Mouse (Mus musculus): ENCODE measurements around the gene Kmt2c. TPM values are rescaled to one million over a fixed set of nuclear protein-coding genes. Genes with fewer than 3 reads are reported as not detected.
"Not testable (repeated sequence)": the region's sequence is repeated elsewhere in the genome, so short reads cannot be mapped to it uniquely, and the experiment has no call there.

The Kmt2c gene
- total RNA-seq, 1 experiment = 50.6 TPM

DNA sequence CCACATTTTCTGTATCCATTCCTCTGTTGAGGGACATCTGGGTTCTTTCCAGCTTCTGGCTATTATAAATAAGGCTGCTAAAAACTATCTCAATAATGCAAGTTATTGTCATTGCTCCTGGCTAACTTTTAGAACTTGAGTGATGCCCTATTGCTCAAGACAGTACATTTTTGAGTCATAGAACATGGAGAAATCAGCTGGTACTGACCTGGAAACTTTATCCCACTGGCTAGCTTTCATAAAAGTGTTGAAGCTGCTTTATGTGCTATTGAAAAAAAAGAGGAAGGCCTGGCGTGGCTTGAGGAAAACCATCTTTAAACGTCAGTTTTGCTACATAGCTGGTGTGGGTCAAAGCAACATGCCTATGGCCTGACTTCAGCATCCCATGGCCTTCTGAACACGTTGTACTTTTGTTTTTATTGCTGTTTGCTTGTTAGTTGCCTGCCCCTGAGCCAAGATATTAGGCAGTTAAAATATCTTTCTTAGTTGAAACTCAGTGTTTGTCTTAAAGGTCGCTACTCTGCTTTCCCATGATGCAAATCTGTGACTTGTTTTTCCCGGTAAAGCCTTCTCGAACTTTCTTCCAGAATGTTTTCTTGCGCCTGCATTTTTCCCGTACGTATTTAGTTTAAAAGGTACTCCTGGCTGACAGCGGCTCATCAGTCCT lies 252.6 kb downstream of the Kmt2c start:
- Histone ChIP-seq H3K27ac (ENCODE audit: insufficient read depth, low read depth, low read length, poor library complexity, severe bottlenecking) (no peak overlapping the region), H3K9ac (ENCODE audit: insufficient read depth, low read depth, low read length, poor library complexity, severe bottlenecking) (no peak overlapping the region), H3K9me3 (ENCODE audit: control insufficient read depth, insufficient read depth, low read depth, low read length) (no peaks in the 10 kb centered on the region), H3K4me3 (ENCODE audit: insufficient read depth in 1 of 2, low read depth in 1 of 2, low read length in 2 of 2, poor library complexity in 1 of 2, severe bottlenecking in 1 of 2) (no peak overlapping the region), H3K36me3 (ENCODE audit: control insufficient read depth, insufficient read depth, low read length, poor library complexity, severe bottlenecking) (peaks cover 3% of the 10 kb centered on the region), H3K4me1 (ENCODE audit: control insufficient read depth in 2 of 2, insufficient read depth in 2 of 2, low read length in 2 of 2, poor library complexity in 1 of 2) (no peaks in the 10 kb centered on the region)
- no peak for DNase-seq (ENCODE audit: low read depth, low spot score)
- in situ Hi-C loops (cut with MboI; ENCODE audit: low sequenced_read_pairs in 2 of 2, unreplicated experiment in 2 of 2) = no loop called here
- TF ChIP-seq ZC3H11A (IDR thresholded peaks at IDR 0.05; ENCODE audit: borderline replicate concordance, low read depth, low read length) = no peak
- no peak for TF ChIP-seq MAFK (IDR thresholded peaks at IDR 0.05; ENCODE audit: insufficient read depth, low read depth, low read length)
- no peak for TF ChIP-seq CHD2 (IDR thresholded peaks at IDR 0.05; ENCODE audit: low read depth, low read length)
- no peak for TF ChIP-seq HCFC1 (IDR thresholded peaks at IDR 0.05; ENCODE audit: borderline replicate concordance, insufficient read depth, low read length)
- TF ChIP-seq ZNF384 (IDR thresholded peaks at IDR 0.05; ENCODE audit: low read depth, low read length) = no peak

DNA sequence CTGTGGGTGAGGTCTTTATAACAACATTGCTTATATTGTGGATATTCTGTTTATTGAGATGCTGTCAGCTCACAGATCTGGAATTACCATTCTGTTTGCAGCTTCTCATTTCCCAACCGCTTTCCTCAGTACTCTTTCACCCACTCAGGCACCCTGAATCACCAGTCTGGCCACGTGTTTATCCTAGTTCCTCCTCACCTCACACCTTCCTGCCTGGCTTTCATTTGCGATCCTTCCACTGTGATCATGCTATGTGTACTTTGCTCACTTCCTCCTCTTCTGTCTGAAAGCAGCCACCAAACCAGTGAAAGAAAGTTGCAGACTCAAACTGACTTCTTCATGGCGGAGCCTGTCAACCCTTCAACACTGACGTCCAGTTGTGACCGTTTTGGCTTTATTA lies 255.5 kb downstream of the Kmt2c start:
- Histone ChIP-seq H3K27ac (ENCODE audit: insufficient read depth, low read depth, low read length, poor library complexity, severe bottlenecking) (no peak overlapping the region), H3K4me3 (ENCODE audit: insufficient read depth in 1 of 2, low read depth in 1 of 2, low read length in 2 of 2, poor library complexity in 1 of 2, severe bottlenecking in 1 of 2) (no peak overlapping the region), H3K9ac (ENCODE audit: insufficient read depth, low read depth, low read length, poor library complexity, severe bottlenecking) (no peak overlapping the region), H3K9me3 (ENCODE audit: control insufficient read depth, insufficient read depth, low read depth, low read length) (no peaks in the 10 kb centered on the region), H3K4me1 (ENCODE audit: control insufficient read depth in 2 of 2, insufficient read depth in 2 of 2, low read length in 2 of 2, poor library complexity in 1 of 2) (no peaks in the 10 kb centered on the region), H3K36me3 (ENCODE audit: control insufficient read depth, insufficient read depth, low read length, poor library complexity, severe bottlenecking) (no peaks in the 10 kb centered on the region)
- TF ChIP-seq ZNF384 (IDR thresholded peaks at IDR 0.05; ENCODE audit: low read depth, low read length) (no peak), MAFK (IDR thresholded peaks at IDR 0.05; ENCODE audit: insufficient read depth, low read depth, low read length) (no peak)
- DNase-seq (ENCODE audit: low read depth, low spot score) = no peak
- in situ Hi-C loops (cut with MboI; ENCODE audit: low sequenced_read_pairs in 2 of 2, unreplicated experiment in 2 of 2) = no loop called here

DNA sequence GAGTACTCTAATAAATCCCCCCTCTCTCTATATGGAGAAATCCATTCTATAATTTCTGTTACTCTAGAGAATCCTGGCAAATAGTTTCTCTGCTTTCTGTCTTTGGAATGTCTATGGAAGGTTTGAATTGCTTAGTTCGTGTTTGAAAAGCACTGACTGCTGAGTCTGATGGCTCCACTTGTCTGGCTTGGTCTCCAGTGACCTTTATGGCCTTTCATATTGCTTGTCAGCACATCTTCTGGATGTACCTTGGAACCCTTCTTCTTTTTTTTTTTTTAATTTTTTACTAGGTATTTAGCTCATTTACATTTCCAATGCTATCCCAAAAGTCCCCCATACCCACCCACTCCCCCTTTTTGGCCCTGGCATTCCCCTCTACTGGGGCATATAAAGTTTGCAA lies 274.2 kb downstream of the Kmt2c start:
- H3K4me1 ChIP-seq (ENCODE audit: control insufficient read depth in 2 of 2, insufficient read depth in 2 of 2, low read length in 2 of 2, poor library complexity in 1 of 2); in situ Hi-C loops (cut with MboI; ENCODE audit: low sequenced_read_pairs in 2 of 2, unreplicated experiment in 2 of 2); H3K4me3 ChIP-seq (ENCODE audit: insufficient read depth in 1 of 2, low read depth in 1 of 2, low read length in 2 of 2, poor library complexity in 1 of 2, severe bottlenecking in 1 of 2); H3K36me3 ChIP-seq (ENCODE audit: control insufficient read depth, insufficient read depth, low read length, poor library complexity, severe bottlenecking); H3K27ac ChIP-seq (ENCODE audit: insufficient read depth, low read depth, low read length, poor library complexity, severe bottlenecking); H3K9ac ChIP-seq (ENCODE audit: insufficient read depth, low read depth, low read length, poor library complexity, severe bottlenecking); DNase-seq (ENCODE audit: low read depth, low spot score); H3K9me3 ChIP-seq (ENCODE audit: control insufficient read depth, insufficient read depth, low read depth, low read length): not testable (repeated sequence)

DNA sequence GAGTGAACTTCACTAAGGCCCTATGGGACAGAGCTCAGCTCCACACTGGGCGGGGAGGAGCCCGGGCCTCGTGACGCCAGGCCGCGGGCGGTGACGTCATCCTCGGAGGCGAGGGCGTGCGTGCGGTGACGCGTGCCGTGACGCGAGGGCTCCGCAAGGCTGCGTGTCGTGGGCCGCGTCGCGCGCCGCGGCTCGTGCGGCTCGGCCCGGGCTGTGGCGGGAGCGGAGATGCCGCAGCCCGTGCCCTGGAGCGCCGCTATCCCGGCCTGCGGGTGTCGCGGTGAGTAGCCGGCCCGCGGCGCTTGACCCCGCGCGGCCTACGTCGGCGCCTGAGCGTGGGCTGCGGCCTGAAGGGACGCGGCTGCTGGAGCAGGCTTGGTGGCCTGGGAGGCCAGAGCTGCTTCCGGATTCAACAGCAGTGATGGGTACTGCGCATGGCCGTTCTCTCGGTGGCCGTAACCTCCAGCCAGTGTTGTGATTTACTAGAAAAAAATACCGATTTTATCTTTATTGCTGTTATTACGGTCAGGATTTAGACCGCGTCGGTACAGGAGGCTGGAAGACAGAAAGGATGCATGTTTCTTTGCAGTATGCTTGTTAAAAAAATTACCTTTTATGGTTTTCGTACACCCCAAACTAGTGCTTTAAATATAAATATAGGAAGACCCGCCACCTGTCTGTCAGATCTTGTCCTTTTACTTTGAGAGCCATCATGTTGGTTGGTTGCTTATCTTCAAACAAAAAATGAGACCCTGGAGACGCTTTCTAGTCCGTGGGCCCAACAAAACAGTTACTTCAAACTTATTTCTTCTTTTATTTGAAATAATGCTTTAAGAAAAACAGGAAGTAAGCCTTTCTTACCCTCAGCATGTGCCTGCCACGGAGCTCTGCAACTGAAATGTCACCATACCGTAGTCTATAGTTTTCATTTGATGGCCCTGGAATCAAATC lies 275.6 kb downstream of the Kmt2c start, which contains the start of gene E130116L18Rik:
Gene E130116L18Rik, minus strand, starts transcription at position 402 of the 951 bp plus-strand sequence.
- Histone ChIP-seq H3K27ac (ENCODE audit: insufficient read depth, low read depth, low read length, poor library complexity, severe bottlenecking) (no peak within 1 kb of the TSS), H3K36me3 (ENCODE audit: control insufficient read depth, insufficient read depth, low read length, poor library complexity, severe bottlenecking) (no peaks in the 10 kb centered on the region), H3K4me1 (ENCODE audit: control insufficient read depth in 2 of 2, insufficient read depth in 2 of 2, low read length in 2 of 2, poor library complexity in 1 of 2) (0 out of 4 replicates have a peak, but pooled peaks cover 0 to 2% of the 10 kb centered on the region in 2 experiments), H3K4me3 (ENCODE audit: insufficient read depth in 1 of 2, low read depth in 1 of 2, low read length in 2 of 2, poor library complexity in 1 of 2, severe bottlenecking in 1 of 2) (peak within 1 kb of the TSS; percentile 71 to 76), H3K9me3 (ENCODE audit: control insufficient read depth, insufficient read depth, low read depth, low read length) (no peaks in the 10 kb centered on the region), H3K9ac (ENCODE audit: insufficient read depth, low read depth, low read length, poor library complexity, severe bottlenecking) (peak within 1 kb of the TSS; percentile 72)
- DNase-seq (ENCODE audit: low read depth, low spot score) = peak; percentile 59
- in situ Hi-C loops (cut with MboI; ENCODE audit: low sequenced_read_pairs in 2 of 2, unreplicated experiment in 2 of 2) = no loop called here
- TF ChIP-seq ZC3H11A (IDR thresholded peaks at IDR 0.05; ENCODE audit: borderline replicate concordance, low read depth, low read length) (no peak), ZNF384 (IDR thresholded peaks at IDR 0.05; ENCODE audit: low read depth, low read length) (no peak), MAFK (IDR thresholded peaks at IDR 0.05; ENCODE audit: insufficient read depth, low read depth, low read length) (no peak), CHD2 (IDR thresholded peaks at IDR 0.05; ENCODE audit: low read depth, low read length) (no peak), HCFC1 (IDR thresholded peaks at IDR 0.05; ENCODE audit: borderline replicate concordance, insufficient read depth, low read length) (no peak)

Other genes starting within 250 kb of the Kmt2c start
- 0.21 and 0.22 TPM in 2 replicates for gene Cct8l1, start 17.3 kb upstream of the Kmt2c start, total RNA-seq (2012; rRNA removed)
- 32.1 and 39.0 TPM in 2 replicates for gene Xrcc2, start 207.0 kb upstream of the Kmt2c start, total RNA-seq (2012; rRNA removed)

Data from ES-E14 (cell line).